Mouse (Mus musculus): ENCODE measurements around the gene Gabrg3. TPM values are rescaled to one million over a fixed set of nuclear protein-coding genes. Genes with fewer than 3 reads are reported as not detected.

The Gabrg3 gene
- polyA plus RNA-seq (2015; fragmentation: Nextera tagmentation; extraction: Ambion mirVana): 0.65 and 1.5 TPM in 2 replicates

- peaks cover 8% of the 10 kb centered on the region for H3K4me1 ChIP-seq
- H3K4me2 ChIP-seq (replicated peaks): peak within 1 kb of the TSS; percentile 92
- no peaks in the 10 kb centered on the region for H3K9me3 ChIP-seq
- H3K27ac ChIP-seq: no peak within 1 kb of the TSS
- H3K27me3 ChIP-seq: peaks cover 54% of the 10 kb centered on the region
- no peaks in the 10 kb centered on the region for H3K36me3 ChIP-seq
- no peak for ATAC-seq (ENCODE audit: low FRiP score, low read depth)
- WGBS: under 1% methylated on average over 63 of the region's 71 CpGs
- peak within 1 kb of the TSS; percentile 61 for H3K9ac ChIP-seq
- H3K4me3 ChIP-seq: peak within 1 kb of the TSS; percentile 56
Measured at GRCm38 (mm10) chr7:57386517-57387340, at the start of gene Gabrg3. Gene Gabrg3, minus strand, starts transcription at chr7:57387188.

GRCm38 (mm10) chr7:57422675-57423074 is 35.7 kb upstream of the Gabrg3 start:
- WGBS: 81% methylated on average over 1 of the region's 1 CpGs
- no peaks in the 10 kb centered on the region for H3K4me1 ChIP-seq
- H3K36me3 ChIP-seq: no peaks in the 10 kb centered on the region
- no peak overlapping the region for H3K9ac ChIP-seq
- H3K27ac ChIP-seq: no peak overlapping the region
- no peaks in the 10 kb centered on the region for H3K27me3 ChIP-seq
- H3K4me2 ChIP-seq (replicated peaks): no peak overlapping the region
- H3K4me3 ChIP-seq: no peak overlapping the region
- H3K9me3 ChIP-seq: no peaks in the 10 kb centered on the region
- ATAC-seq (ENCODE audit: low FRiP score, low read depth): no peak

GRCm38 (mm10) chr7:57421044-57421443 is 34.1 kb upstream of the Gabrg3 start:
- H3K4me1 ChIP-seq: no peaks in the 10 kb centered on the region
- no peak for ATAC-seq (ENCODE audit: low FRiP score, low read depth)
- no peak overlapping the region for H3K4me3 ChIP-seq
- 79% methylated on average over 1 of the region's 1 CpGs for WGBS
- no peaks in the 10 kb centered on the region for H3K27me3 ChIP-seq
- no peak overlapping the region for H3K9ac ChIP-seq
- no peak overlapping the region for H3K27ac ChIP-seq
- H3K36me3 ChIP-seq: no peaks in the 10 kb centered on the region
- H3K9me3 ChIP-seq: no peaks in the 10 kb centered on the region
- H3K4me2 ChIP-seq (replicated peaks): no peak overlapping the region

GRCm38 (mm10) chr7:57419392-57419791 is 32.4 kb upstream of the Gabrg3 start, which contains the start of gene Gabrb3:
Gene Gabrb3, plus strand, starts transcription at chr7:57419692.
- 68% methylated on average over 2 of the region's 2 CpGs for WGBS
- no peaks in the 10 kb centered on the region for H3K27me3 ChIP-seq
- no peak within 1 kb of the TSS for H3K4me3 ChIP-seq
- no peaks in the 10 kb centered on the region for H3K36me3 ChIP-seq
- ATAC-seq (ENCODE audit: low FRiP score, low read depth): no peak
- no peak within 1 kb of the TSS for H3K9ac ChIP-seq
- no peaks in the 10 kb centered on the region for H3K4me1 ChIP-seq
- H3K27ac ChIP-seq: no peak within 1 kb of the TSS
- H3K4me2 ChIP-seq (replicated peaks): no peak within 1 kb of the TSS
- H3K9me3 ChIP-seq: no peaks in the 10 kb centered on the region

GRCm38 (mm10) chr7:57412896-57413295 is 25.9 kb upstream of the Gabrg3 start:
- Histone ChIP-seq H3K27me3 (no peaks in the 10 kb centered on the region), H3K9me3 (no peaks in the 10 kb centered on the region), H3K27ac (no peak overlapping the region), H3K4me3 (no peak overlapping the region), H3K4me1 (no peaks in the 10 kb centered on the region), H3K36me3 (no peaks in the 10 kb centered on the region), H3K4me2 (replicated peaks) (no peak overlapping the region), H3K9ac (no peak overlapping the region)
- no peak for ATAC-seq (ENCODE audit: low FRiP score, low read depth)
- WGBS: 39% methylated on average over 1 of the region's 1 CpGs

GRCm38 (mm10) chr7:57411163-57411562 is 24.2 kb upstream of the Gabrg3 start:
- WGBS: 91% methylated on average over 4 of the region's 4 CpGs
- Histone ChIP-seq H3K9ac (no peak overlapping the region), H3K4me2 (replicated peaks) (no peak overlapping the region), H3K27ac (no peak overlapping the region), H3K9me3 (no peaks in the 10 kb centered on the region), H3K4me1 (no peaks in the 10 kb centered on the region), H3K36me3 (no peaks in the 10 kb centered on the region), H3K27me3 (no peaks in the 10 kb centered on the region), H3K4me3 (no peak overlapping the region)
- no peak for ATAC-seq (ENCODE audit: low FRiP score, low read depth)

- Histone ChIP-seq H3K4me1 (no peaks in the 10 kb centered on the region), H3K4me2 (replicated peaks) (no peak overlapping the region), H3K36me3 (no peaks in the 10 kb centered on the region), H3K4me3 (no peak overlapping the region), H3K27me3 (peaks cover 9% of the 10 kb centered on the region; the same call in 1 of the 2 replicates), H3K9me3 (no peaks in the 10 kb centered on the region), H3K27ac (no peak overlapping the region), H3K9ac (no peak overlapping the region)
- WGBS: 89% methylated on average over 4 of the region's 4 CpGs
- ATAC-seq (ENCODE audit: low FRiP score, low read depth): no peak
Measured at GRCm38 (mm10) chr7:57393551-57393950, 6.6 kb upstream of the Gabrg3 start.

GRCm38 (mm10) chr7:57390046-57390445 is 3.1 kb upstream of the Gabrg3 start:
- no peak for ATAC-seq (ENCODE audit: low FRiP score, low read depth)
- WGBS: 32% methylated on average over 4 of the region's 4 CpGs
- H3K4me2 ChIP-seq (replicated peaks): no peak overlapping the region
- no peaks in the 10 kb centered on the region for H3K36me3 ChIP-seq
- no peak overlapping the region for H3K9ac ChIP-seq
- peaks cover 41% of the 10 kb centered on the region for H3K27me3 ChIP-seq
- peaks cover 8% of the 10 kb centered on the region for H3K4me1 ChIP-seq
- no peak overlapping the region for H3K27ac ChIP-seq
- H3K4me3 ChIP-seq: no peak overlapping the region
- H3K9me3 ChIP-seq: no peaks in the 10 kb centered on the region

- peaks cover 52% of the 10 kb centered on the region for H3K27me3 ChIP-seq
- no peaks in the 10 kb centered on the region for H3K9me3 ChIP-seq
- ATAC-seq (ENCODE audit: low FRiP score, low read depth): no peak
- H3K27ac ChIP-seq: no peak overlapping the region
- peak overlapping the region; percentile 92 for H3K4me2 ChIP-seq (replicated peaks)
- H3K9ac ChIP-seq: no peak overlapping the region
- WGBS: 19% methylated on average over 6 of the region's 6 CpGs
- H3K36me3 ChIP-seq: no peaks in the 10 kb centered on the region
- peaks cover 8% of the 10 kb centered on the region for H3K4me1 ChIP-seq
- H3K4me3 ChIP-seq: peak overlapping the region; percentile 56
Measured at GRCm38 (mm10) chr7:57387341-57387654, 310 bp upstream of the Gabrg3 start.

- H3K27ac ChIP-seq: no peak overlapping the region
- peak; percentile 54; the same call in 1 of the 2 replicates for ATAC-seq (ENCODE audit: low FRiP score, low read depth)
- H3K4me3 ChIP-seq: no peak overlapping the region
- H3K4me2 ChIP-seq (replicated peaks): no peak overlapping the region
- WGBS: 24% methylated on average over 4 of the region's 4 CpGs
- no peaks in the 10 kb centered on the region for H3K36me3 ChIP-seq
- H3K9me3 ChIP-seq: no peaks in the 10 kb centered on the region
- H3K4me1 ChIP-seq: peaks cover 8% of the 10 kb centered on the region
- H3K27me3 ChIP-seq: peaks cover 53% of the 10 kb centered on the region
- no peak overlapping the region for H3K9ac ChIP-seq
Measured at GRCm38 (mm10) chr7:57384112-57384511, 2.9 kb downstream of the Gabrg3 start.

- Histone ChIP-seq H3K9me3 (no peaks in the 10 kb centered on the region), H3K4me1 (no peaks in the 10 kb centered on the region), H3K27ac (no peak overlapping the region), H3K4me3 (no peak overlapping the region), H3K36me3 (no peaks in the 10 kb centered on the region), H3K27me3 (no peaks in the 10 kb centered on the region), H3K9ac (no peak overlapping the region), H3K4me2 (replicated peaks) (no peak overlapping the region)
- ATAC-seq (ENCODE audit: low FRiP score, low read depth): no peak
- WGBS: 85% methylated on average over 5 of the region's 5 CpGs
Measured at GRCm38 (mm10) chr7:57366013-57366390, 21.0 kb downstream of the Gabrg3 start.

- H3K4me2 ChIP-seq (replicated peaks): no peak overlapping the region
- H3K4me1 ChIP-seq: no peaks in the 10 kb centered on the region
- no peak overlapping the region for H3K9ac ChIP-seq
- 81% methylated on average over 5 of the region's 5 CpGs for WGBS
- H3K27me3 ChIP-seq: no peaks in the 10 kb centered on the region
- H3K4me3 ChIP-seq: no peak overlapping the region
- H3K36me3 ChIP-seq: no peaks in the 10 kb centered on the region
- no peak for ATAC-seq (ENCODE audit: low FRiP score, low read depth)
- H3K9me3 ChIP-seq: no peaks in the 10 kb centered on the region
- H3K27ac ChIP-seq: no peak overlapping the region
Measured at GRCm38 (mm10) chr7:57365134-57366012, 21.6 kb downstream of the Gabrg3 start.

All from limb, embryonic 13.5 days (tissue).